Mouse (Mus musculus) cortical plate, adult 2 months (tissue): ENCODE data around the gene Pif1.

ENCODE experiments used
- CTCF ChIP-seq: fragments of 200-500 bp; IDR thresholded peaks from 2 replicates; pipeline ENCODE4 v1.5.1; 2011; ENCODE audit warnings: mild to moderate bottlenecking, control low read depth, low read length; ENCODE audit not compliant: insufficient read depth; ENCODE audit errors: extremely low read depth
- POLR2A ChIP-seq: fragments of 200-500 bp; IDR thresholded peaks from 2 replicates; pipeline ENCODE4 v1.6.1; 2011; ENCODE audit warnings: mild to moderate bottlenecking, low read length, control low read depth; ENCODE audit not compliant: insufficient read depth; ENCODE audit errors: extremely low read depth

DNA sequence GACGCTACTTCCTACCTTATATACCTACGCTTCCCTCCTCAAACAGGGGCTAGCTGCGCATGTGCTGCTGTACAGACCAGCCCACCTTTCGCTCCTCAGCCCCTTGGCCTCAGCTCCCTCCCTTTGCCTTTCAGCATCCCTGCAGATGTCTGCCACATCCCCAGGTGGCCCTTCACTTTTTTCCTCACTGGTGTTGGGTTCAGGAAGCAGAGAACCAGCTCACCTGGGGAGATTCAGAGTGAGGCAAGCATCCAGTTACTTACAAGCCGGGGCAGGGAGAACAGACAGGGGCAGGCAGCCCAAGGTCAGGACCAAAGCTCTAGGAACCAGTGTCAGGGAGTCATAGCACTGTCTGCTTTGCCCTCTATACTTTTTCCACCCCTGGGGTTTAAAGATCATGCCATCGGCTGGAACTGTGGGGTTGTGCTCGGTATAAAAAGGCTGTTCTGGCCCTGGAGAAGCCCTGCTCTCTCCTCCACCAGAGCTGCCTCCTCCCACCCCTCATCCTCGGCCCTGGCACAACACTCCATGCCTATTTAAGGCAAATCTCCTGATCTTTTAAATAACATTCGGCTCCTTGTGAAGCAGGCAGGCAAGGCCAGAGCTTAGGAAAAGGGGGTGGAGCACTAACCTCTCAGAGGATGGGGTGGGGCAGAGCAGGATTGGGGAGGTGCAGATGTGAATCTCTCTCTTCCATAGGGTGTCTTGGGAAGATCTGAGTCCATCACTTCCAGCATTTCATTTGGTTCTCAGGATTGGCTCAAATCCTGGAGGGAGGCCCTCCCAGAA, 19.6 kb downstream of the Pif1 start:
- TF ChIP-seq CTCF (no peak), POLR2A (no peak)
